Mouse (Mus musculus) spleen, postnatal 14 days (tissue): ENCODE results near the gene Sufu.

ENCODE experiments used
- DNase-seq, 2 experiments: peaks; one replicate each; pipeline ENCODE4 v3.0.0; 2021 to 2022; ENCODE audit warnings: low spot score in 2 of 2

Sufu gene

GRCm38 (mm10) chr19:46392018-46392417 lies 4.7 kb upstream of the Sufu start:
- peak in 1 of 2 experiments; percentile 33 for DNase-seq

DNA sequence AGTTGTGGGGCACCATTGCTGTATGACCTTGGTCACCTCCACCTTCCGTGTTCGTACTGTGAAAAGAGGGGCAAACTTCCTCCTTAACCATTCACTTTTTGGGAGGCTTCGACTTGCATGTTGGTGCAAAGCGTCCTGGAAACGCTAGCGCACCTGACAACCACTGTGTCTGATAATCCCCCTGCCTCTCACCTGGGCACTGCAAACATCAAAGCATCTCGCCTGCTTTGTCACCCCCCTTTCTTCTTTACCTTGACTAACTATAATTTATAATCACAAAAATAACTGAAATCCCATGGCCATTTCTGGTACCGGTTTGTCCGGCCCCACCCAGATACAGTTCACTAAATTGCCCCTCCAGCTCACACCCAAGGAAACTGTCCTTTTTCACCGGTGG lies 2.0 kb upstream of the Sufu start:
- DNase-seq = no peak

DNA sequence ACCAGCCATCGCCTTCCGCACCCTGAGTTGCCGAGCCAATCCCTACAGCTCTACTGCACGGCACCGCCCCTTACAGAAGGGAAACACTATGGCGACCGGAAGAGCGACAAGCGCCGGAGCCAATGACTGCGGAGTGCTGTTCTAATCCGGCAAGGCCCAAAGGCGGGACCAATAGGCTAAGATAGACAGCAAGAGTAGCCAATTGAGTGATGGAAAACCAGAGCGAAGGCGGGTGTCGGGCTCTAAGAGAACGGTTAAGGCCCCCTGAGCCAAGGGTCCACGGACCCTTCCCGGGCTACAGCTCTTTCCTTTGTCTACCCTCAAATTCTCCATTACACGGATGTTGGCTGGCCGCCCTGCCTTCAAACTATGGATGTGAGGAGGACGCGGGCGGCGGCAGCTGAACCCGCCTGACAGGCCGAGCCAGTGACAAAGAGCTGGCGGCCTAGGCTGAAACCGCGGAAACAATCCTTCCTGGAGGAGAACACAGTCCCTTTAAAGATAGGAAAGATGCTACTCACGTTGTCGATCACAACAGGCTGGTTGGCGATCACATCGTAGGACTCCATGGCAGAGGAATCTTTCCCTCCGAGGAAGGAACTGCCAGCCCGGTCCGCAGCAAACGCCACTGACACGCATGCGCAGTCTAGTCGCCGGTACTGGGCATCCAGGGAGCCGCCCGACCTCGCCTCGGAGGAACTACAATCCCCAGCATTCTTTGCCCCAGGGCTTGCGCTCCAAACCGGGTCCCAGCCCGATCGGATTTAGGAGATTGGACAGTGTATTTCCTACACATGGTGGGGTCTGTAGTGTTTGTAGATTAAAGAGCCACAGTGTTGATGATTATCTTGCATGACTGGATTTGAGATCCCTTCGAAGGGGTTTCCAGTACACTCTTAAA lies 1.3 kb upstream of the Sufu start, which contains the start of gene Actr1a:
Gene Actr1a, minus strand, starts transcription at position 640 of the 901 bp plus-strand sequence.
- peak; percentile 91 to 93 for DNase-seq

- DNase-seq = no peak
Measured at GRCm38 (mm10) chr19:46396109-46396508, 587 bp upstream of the Sufu start.

DNA sequence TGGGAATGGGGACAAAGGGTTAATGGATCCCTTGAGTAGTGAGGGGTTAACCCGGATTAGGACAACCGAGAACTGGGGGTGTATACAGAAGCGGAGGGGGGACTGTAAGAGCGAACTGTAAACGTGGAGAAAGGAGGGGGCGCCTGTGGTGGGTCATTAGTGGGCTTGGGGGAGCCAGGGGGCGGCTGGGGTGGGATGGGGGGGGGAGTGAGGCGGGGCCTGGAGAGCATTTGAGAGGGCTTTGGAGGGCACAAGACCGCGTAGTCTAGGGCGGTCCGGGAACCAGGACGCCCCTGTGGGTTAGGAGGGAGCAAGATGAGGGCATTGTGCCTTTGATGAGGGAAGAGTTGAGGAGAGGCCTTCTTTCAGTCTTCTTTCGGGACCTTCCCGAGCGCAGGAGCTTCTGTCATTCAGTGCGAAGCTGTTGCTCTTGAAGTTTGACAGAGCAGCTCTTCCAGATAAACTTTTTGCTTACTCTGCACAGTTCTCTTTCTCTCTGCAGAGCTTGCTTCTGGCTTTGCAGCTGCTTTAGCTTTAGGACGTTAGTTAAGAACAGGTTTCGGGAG lies 823 bp downstream of the Sufu start:
- DNase-seq = no peak

- DNase-seq = no peak
Measured at GRCm38 (mm10) chr19:46398401-46398800, 1.7 kb downstream of the Sufu start.

GRCm38 (mm10) chr19:46399372-46399771 lies 2.7 kb downstream of the Sufu start:
- no peak for DNase-seq

- DNase-seq = no peak
Measured at GRCm38 (mm10) chr19:46399886-46400285, 3.2 kb downstream of the Sufu start.

GRCm38 (mm10) chr19:46400558-46400957 lies 3.9 kb downstream of the Sufu start:
- no peak for DNase-seq

DNA sequence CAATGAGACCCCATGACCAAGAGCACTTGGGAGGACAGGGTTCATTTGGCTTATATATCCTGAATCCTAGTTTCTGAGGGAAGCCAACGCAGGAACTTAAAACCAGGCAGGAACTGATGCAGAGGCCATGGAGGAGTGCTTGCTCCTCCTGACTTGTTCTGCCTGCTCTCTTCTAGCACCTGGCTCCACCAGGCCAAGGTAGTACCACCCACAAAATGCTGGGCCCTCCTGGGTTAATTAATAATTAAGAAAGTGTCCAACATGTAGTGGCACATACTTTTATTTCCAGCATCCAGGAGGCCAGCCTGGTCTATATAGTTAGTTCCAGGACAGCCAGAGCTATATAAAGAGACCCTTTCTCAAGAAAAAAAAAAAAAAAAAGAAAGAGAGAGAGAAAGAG lies 7.3 kb downstream of the Sufu start:
- DNase-seq = no peak

GRCm38 (mm10) chr19:46406592-46407386 lies 10.1 kb downstream of the Sufu start:
- DNase-seq = no peak

- DNase-seq = no peak
Measured at GRCm38 (mm10) chr19:46409506-46409905, 12.8 kb downstream of the Sufu start.

- DNase-seq = no peak
Measured at GRCm38 (mm10) chr19:46412056-46412805, 15.5 kb downstream of the Sufu start.

- DNase-seq = no peak
Measured at GRCm38 (mm10) chr19:46413969-46414368, 17.3 kb downstream of the Sufu start.

DNA sequence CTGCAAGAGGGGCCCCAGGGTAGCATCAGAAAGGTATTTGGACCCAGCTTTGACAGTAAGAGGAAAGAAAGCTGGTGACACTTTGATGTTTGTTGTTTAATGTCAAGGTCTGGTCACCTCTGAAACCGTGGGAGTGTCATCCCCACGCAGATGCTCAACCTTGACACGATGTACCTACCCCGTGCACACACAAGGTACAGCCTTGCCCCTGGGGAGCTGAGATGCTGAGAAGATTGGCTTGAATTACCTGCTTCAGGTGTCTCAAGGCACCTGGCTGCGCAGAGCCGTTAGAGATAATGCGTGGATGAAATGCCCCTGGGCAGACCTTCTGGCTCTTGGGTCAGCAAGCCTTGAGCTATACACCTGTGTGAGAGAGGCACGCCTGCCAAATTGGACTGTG lies 17.8 kb downstream of the Sufu start:
- no peak for DNase-seq

DNA sequence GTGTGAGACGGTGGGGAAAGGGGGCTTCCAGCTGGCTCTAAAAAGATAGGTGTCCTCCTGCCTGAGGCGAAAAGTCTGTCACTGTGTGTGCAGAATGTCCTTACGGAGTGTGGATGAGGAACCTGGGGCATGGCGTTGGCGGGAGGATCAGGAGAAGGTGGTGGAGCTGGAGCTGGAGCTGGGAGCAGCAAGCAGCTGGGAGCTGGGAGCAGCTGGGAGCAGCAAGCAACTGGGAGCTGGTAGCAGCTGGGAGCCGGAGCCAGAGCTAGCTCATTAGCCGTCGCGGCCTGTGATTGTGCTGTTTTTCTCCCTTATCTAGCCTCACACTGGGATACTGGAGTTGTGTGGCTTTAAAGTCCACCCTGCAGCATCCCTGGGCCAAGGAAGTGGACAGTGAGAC lies 19.6 kb downstream of the Sufu start:
- DNase-seq = no peak

DNA sequence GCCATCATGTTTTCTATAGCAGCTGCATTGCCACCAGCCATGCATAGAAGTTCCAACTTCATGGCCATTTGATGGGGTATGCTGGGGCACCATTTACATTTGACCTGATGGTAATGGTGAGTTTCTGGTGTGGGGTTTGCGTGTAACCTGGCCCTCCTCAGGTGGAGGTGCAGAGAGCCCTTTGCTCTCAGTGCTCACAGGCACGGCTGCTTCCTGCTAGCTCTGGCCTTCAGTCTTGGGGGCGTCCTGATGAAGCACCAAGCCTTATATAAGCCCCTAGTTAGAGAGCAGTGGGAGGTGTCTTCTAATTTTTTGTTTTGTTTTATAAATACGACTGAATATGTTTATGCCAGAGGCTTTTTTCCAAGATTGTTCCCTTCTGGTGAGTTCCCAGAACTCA lies 21.4 kb downstream of the Sufu start:
- no peak for DNase-seq

DNA sequence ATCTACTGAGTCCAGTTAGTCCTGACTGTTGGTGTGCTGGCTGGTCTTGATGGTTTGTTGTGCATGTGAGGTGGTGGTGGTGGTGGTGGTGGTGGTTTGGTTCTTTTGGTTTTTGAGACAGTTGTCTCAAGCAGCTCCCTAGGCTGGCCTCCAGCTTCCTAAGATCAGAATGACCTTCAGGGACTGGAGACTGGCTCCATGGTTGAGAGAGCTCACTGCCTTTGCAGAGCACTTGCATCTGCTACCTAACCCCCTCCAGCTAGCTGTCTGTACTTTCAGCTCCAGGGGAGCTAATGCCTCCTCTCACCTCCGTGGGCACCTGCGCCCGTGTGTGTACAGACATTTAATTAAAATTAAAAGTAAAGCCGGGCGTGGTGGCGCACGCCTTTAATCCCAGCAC lies 23.7 kb downstream of the Sufu start:
- no peak for DNase-seq

DNA sequence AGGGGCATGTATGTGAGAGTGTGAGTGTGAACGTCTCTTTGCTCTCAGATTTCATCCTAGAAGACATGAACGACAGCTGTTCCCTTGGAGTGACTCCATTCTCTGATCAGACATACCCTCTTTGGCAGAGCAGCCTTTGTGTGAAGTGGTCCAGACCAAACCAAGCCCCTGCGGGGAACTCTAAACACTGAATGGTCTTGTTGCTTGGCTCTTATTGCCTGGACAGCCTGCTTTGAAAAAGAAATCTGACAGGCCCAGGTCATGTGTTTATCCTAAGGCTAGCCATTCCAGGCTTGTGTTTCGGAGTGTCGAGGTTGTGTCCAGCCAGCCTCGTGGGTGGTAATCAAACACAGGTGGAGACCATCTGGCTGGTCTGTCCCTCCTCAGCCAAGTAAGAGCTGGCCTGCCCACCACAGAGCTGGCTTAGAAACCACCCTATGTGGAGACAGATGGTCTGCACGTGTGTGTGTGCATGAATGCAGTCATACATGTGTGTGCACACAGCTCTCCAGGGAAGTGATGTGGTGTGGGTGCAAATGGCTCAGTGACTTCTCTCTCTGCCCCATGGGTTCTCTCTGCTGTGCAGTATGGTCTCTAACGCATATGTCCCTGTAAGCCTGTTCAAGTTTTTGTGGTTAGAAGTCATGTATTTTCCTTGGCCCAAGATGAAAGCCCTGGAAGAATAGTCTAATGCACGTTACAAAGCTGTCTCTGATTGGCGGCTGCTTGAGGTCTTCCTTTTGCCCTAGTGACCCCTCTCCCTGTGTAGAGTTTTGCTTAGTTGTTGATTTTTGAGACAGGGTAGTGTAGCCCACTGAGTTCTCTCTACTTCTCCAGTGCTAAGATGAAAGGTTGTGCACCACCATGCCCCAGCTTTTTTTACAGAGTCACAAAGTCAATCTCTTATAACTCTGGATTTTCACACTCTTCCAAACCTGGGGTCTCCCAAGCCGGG lies 26.0 kb downstream of the Sufu start:
- DNase-seq = no peak

- no peak for DNase-seq
Measured at GRCm38 (mm10) chr19:46425266-46425665, 28.6 kb downstream of the Sufu start.

DNA sequence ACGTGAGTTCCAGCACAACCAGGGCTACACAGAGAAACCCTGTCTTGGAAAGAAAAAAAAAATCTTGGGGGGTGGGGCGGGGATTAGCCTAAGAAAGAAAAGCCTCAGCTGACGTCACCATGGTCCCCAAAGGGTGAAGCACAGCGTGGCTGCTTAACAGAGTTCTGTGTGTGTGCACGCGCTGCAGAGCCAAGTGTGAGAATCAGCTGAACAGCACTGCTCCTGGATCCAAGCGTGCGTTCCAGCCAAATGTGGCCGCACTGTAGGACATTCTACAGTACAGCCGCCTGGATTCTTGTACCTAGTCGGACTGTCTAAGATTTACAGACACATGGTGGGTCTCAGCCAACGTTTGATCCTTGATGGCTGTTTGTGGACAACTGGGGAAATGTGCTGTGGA lies 29.8 kb downstream of the Sufu start:
- no peak for DNase-seq
